8 mouse cellular contexts compared by ENCODE assay signal in genomic region chr16:73647201-73647782, GRCm38 (mm10).
A peak's percentile ranks its signal among the peaks of the same experiment; 100 is the strongest.
DNase-seq lines count a peak whose midpoint lies in the region; ATAC-seq and TF ChIP-seq lines count a peak whose summit lies in the region.

No protein-coding gene starts in this region.

- 44% methylated on average over 19 of the region's 19 CpGs for WGBS in heart, embryonic 11.5 days (ENCODE audit: insufficient replicate concordance)
- 49% methylated on average over 19 of the region's 19 CpGs for WGBS in midbrain, embryonic 15.5 days
- WGBS in stomach, postnatal 0 days, result 28% methylated on average over 19 of the region's 19 CpGs

- TF ChIP-seq EP300 in stomach, postnatal 0 days (optimal IDR thresholded peaks at IDR 0.05), result no peak

- H3K27ac ChIP-seq in heart, embryonic 11.5 days (ENCODE audit: low read depth, low read length), result no peak overlapping the region
- 0 out of 2 replicates have a peak overlapping the region, but pooled peaks have one; percentile 16 for H3K27ac ChIP-seq in midbrain, embryonic 15.5 days
- H3K27ac ChIP-seq in stomach, postnatal 0 days (replicated peaks), result no peak overlapping the region

- no peaks in the 10 kb centered on the region for H3K36me3 ChIP-seq in heart, embryonic 11.5 days (ENCODE audit: control insufficient read depth, insufficient read depth, low read length)
- no peaks in the 10 kb centered on the region for H3K36me3 ChIP-seq in midbrain, embryonic 15.5 days (replicated peaks)
- no peaks in the 10 kb centered on the region for H3K36me3 ChIP-seq in stomach, postnatal 0 days (ENCODE audit: control insufficient read depth, insufficient read depth, low read length)

- no peak overlapping the region for H3K9ac ChIP-seq in heart, embryonic 11.5 days (ENCODE audit: low read depth, low read length)
- H3K9ac ChIP-seq in midbrain, embryonic 15.5 days, result no peak overlapping the region
- H3K9ac ChIP-seq in stomach, postnatal 0 days (ENCODE audit: low read length), result no peak overlapping the region; the same call in 1 of the 2 replicates

- ATAC-seq in heart, embryonic 11.5 days (replicated peaks; ENCODE audit: insufficient number of reproducible peaks, low FRiP score, low TSS enrichment), result no peak
- ATAC-seq in midbrain, embryonic 15.5 days (replicated peaks), result peak; percentile 48; the same call in 1 of the 2 replicates
- peak; percentile 64 for ATAC-seq in stomach, postnatal 0 days (ENCODE audit: low FRiP score, low TSS enrichment)
- no peak for ATAC-seq in erythroid progenitor cell, adult 5-6 weeks (replicated peaks; ENCODE audit: low FRiP score, poor library complexity, severe bottlenecking)

- H3K4me3 ChIP-seq in heart, embryonic 11.5 days (ENCODE audit: low read depth, low read length), result no peak overlapping the region
- H3K4me3 ChIP-seq in midbrain, embryonic 15.5 days, result no peak overlapping the region
- peak overlapping the region; percentile 17 for H3K4me3 ChIP-seq in stomach, postnatal 0 days (ENCODE audit: low read depth, low read length)

- peak overlapping the region; percentile 45 for H3K4me2 ChIP-seq in heart, embryonic 11.5 days
- H3K4me2 ChIP-seq in midbrain, embryonic 15.5 days, result peak overlapping the region; percentile 29
- peak overlapping the region; percentile 42 for H3K4me2 ChIP-seq in stomach, postnatal 0 days (replicated peaks; ENCODE audit: low read depth)

- H3K9me3 ChIP-seq in heart, embryonic 11.5 days (replicated peaks; ENCODE audit: control insufficient read depth, low read length), result no peaks in the 10 kb centered on the region
- no peaks in the 10 kb centered on the region for H3K9me3 ChIP-seq in midbrain, embryonic 15.5 days
- H3K9me3 ChIP-seq in stomach, postnatal 0 days (ENCODE audit: control insufficient read depth, low read length), result no peaks in the 10 kb centered on the region

- peak; percentile 44 for DNase-seq in ZHBTc4 (ENCODE audit: low read depth, low spot score)
- peak; percentile 48 for DNase-seq in fibroblast of lung, adult 2 months (ENCODE audit: low read depth)
- DNase-seq in kidney, adult 9 months, result peak; percentile 28
- peak; percentile 2 for DNase-seq in left cerebral cortex, postnatal 4 days
- peak; percentile 27 for DNase-seq in stomach, postnatal 0 days (ENCODE audit: low spot score)

- TF ChIP-seq CTCF in stomach, postnatal 0 days (IDR thresholded peaks at IDR 0.05; ENCODE audit: low read depth), result no peak

- H3K27me3 ChIP-seq in heart, embryonic 11.5 days (ENCODE audit: control insufficient read depth, insufficient read depth, low read length), result no peaks in the 10 kb centered on the region
- no peaks in the 10 kb centered on the region for H3K27me3 ChIP-seq in midbrain, embryonic 15.5 days (replicated peaks)
- no peaks in the 10 kb centered on the region for H3K27me3 ChIP-seq in stomach, postnatal 0 days (ENCODE audit: control insufficient read depth, insufficient read depth, low read length)

- intact Hi-C loops in left cerebral cortex, postnatal 4 days (cut with DNase I), result no loop called here

- H3K4me1 ChIP-seq in heart, embryonic 11.5 days (ENCODE audit: control insufficient read depth, insufficient read depth, low read length), result no peaks in the 10 kb centered on the region
- H3K4me1 ChIP-seq in midbrain, embryonic 15.5 days, result no peaks in the 10 kb centered on the region
- H3K4me1 ChIP-seq in stomach, postnatal 0 days (replicated peaks; ENCODE audit: control insufficient read depth, insufficient read depth), result no peaks in the 10 kb centered on the region

Comparison
In these comparisons a context has a peak if more than half of its experiments do, and no peak if none do; other contexts are left out.
1. ATAC-seq: peak in midbrain, embryonic 15.5 days (single experiment) and stomach, postnatal 0 days (single experiment); none in heart, embryonic 11.5 days (single experiment) and erythroid progenitor cell, adult 5-6 weeks (single experiment).
2. Peak in every context shown above with its lines, with median percentiles within 50 percentile points of each other: DNase-seq and H3K4me2 ChIP-seq.